ENCODE assay signal across 21 mouse cellular contexts in genomic region chr13:75938866-75939265, GRCm38 (mm10). TPM values are rescaled to one million over a fixed set of nuclear protein-coding genes. Genes with fewer than 3 reads are reported as not detected.
DNase-seq lines count a peak whose midpoint lies in the region.
"Had no signal": no experiment of that assay in that cellular context is flagged by ENCODE, and none has a peak within 500 bp of the region (broad histone marks: within the 10 kb centered on the region; RNA-seq: fewer than 3 reads in every experiment).

No protein-coding gene starts in this region.

- peak; percentile 33 for DNase-seq in adrenal gland, adult 2 months
- no peak for DNase-seq in adrenal gland, adult 18-20 months (ENCODE audit: low spot score in 2 of 2)
- peak; percentile 73 for DNase-seq in heart, adult 11 months
- no peak for DNase-seq in heart, postnatal 25 days (ENCODE audit: low spot score)
- peak; percentile 56 for DNase-seq in 416B (ENCODE audit: low read depth)
- DNase-seq in adrenal gland, postnatal 36 days = peak; percentile 20 to 43
- no peak for DNase-seq in lung, postnatal 36 days
- DNase-seq: cerebellum, adult 18-20 months; cerebellum, adult 9-10 months; cerebellum, postnatal 14 days; forebrain, postnatal 0 days; gastrocnemius, adult 2 months; gastrocnemius, postnatal 14 days; heart, adult 18-20 months; heart, postnatal 10 days; heart, postnatal 4 days; kidney, adult 18-20 months had no signal

- intact Hi-C loops in heart, postnatal 25 days (cut with DNase I) = no loop called here

RNA-seq across cellular contexts. Expression of gene Rhobtb3, which starts 4.9 kb away (rescaled TPM):
- total RNA-seq in adrenal gland, adult 2 months (2021) = 10 to 100 TPM in 1 of 2 experiments, 1 to 10 TPM in 1; 3.6 to 11.8 TPM
- polyA plus RNA-seq in adrenal gland, adult 2 months (2012; rRNA removed) = 5.8 and 8.8 TPM in 2 replicates
- total RNA-seq in adrenal gland, adult 18-20 months (2021) = 1 to 10 TPM; 3.2 to 6.0 TPM
- 10 to 100 TPM; 14.5 to 16.3 TPM for total RNA-seq in heart, postnatal 25 days (2021)
- total RNA-seq in adrenal gland, postnatal 36 days (2021) = 1 to 10 TPM; 8.2 to 8.8 TPM
- polyA plus RNA-seq: activated CD4-positive, CD25-positive, alpha-beta regulatory T cell, adult 4 months had no signal

RNA-seq across cellular contexts. Expression of gene Spata9, which starts 28.1 kb away (rescaled TPM):
- total RNA-seq in adrenal gland, adult 2 months (2021) = not detected
- polyA plus RNA-seq in adrenal gland, adult 2 months (2012; rRNA removed) = not detected in 2 replicates
- total RNA-seq in adrenal gland, adult 18-20 months (2021) = not detected
- total RNA-seq in heart, postnatal 25 days (2021) = not detected
- not detected for total RNA-seq in adrenal gland, postnatal 36 days (2021)
- total RNA-seq: common myeloid progenitor, adult 5-6 weeks; gastrocnemius, adult 2 months; gastrocnemius, postnatal 14 days; heart, adult 18-20 months; heart, postnatal 10 days had no signal
- polyA plus RNA-seq: CD4-positive, CD25-positive, alpha-beta regulatory T cell, adult 4 months; inflammation-experienced regulatory T-cells, adult 6 months had no signal

Comparison
In these comparisons a context has a peak if more than half of its experiments do, and no peak if none do; other contexts are left out.
1. DNase-seq: peak in adrenal gland, adult 2 months (single experiment), heart, adult 11 months (single experiment), 416B (single experiment) and adrenal gland, postnatal 36 days (2 of 2); none in adrenal gland, adult 18-20 months (0 of 2), heart, postnatal 25 days (single experiment) and lung, postnatal 36 days (single experiment).